Mouse (Mus musculus): ENCODE measurements around the gene Fam120a. TPM values are rescaled to one million over a fixed set of nuclear protein-coding genes. Genes with fewer than 3 reads are reported as not detected.

Fam120a gene
- polyA plus RNA-seq, 1 experiment from 2014 or later = 13.3 TPM

- no peaks in the 10 kb centered on the region for H3K27me3 ChIP-seq (ENCODE audit: insufficient read depth, low read length)
- 0 out of 2 replicates have a peak overlapping the region, but pooled peaks have one; percentile 11 for H3K9ac ChIP-seq (replicated peaks)
- H3K4me1 ChIP-seq (ENCODE audit: insufficient read depth) = peaks cover 14% of the 10 kb centered on the region
- peak; percentile 78 for TF ChIP-seq EP300 (IDR thresholded peaks at IDR 0.05; ENCODE audit: low read depth)
- TF ChIP-seq CTCF (IDR thresholded peaks at IDR 0.05; ENCODE audit: low read depth) = 0 out of 2 replicates have a peak, but pooled peaks have one; percentile 9
- DNase-seq (no peak), ATAC-seq (peak; percentile 89)
- 31% methylated on average over 4 of the region's 4 CpGs for WGBS (ENCODE audit: insufficient replicate concordance)
- no peak overlapping the region for H3K4me2 ChIP-seq (ENCODE audit: low read depth, low read length)
- H3K9me3 ChIP-seq (ENCODE audit: low read length) = no peaks in the 10 kb centered on the region
- H3K36me3 ChIP-seq (replicated peaks; ENCODE audit: insufficient read depth, low read length) = no peaks in the 10 kb centered on the region
- no peak overlapping the region for H3K4me3 ChIP-seq (ENCODE audit: low read depth, low read length)
- 0 out of 2 replicates have a peak overlapping the region, but pooled peaks have one; percentile 22 for H3K27ac ChIP-seq (ENCODE audit: low read depth)
Observed at GRCm38 (mm10) chr13:48845308-48845707, 122.5 kb downstream of the Fam120a start.

GRCm38 (mm10) chr13:48843530-48843929, 124.3 kb downstream of the Fam120a start:
- 81% methylated on average over 1 of the region's 1 CpGs for WGBS (ENCODE audit: insufficient replicate concordance)
- no peak for ATAC-seq

GRCm38 (mm10) chr13:48841905-48842592, 125.8 kb downstream of the Fam120a start:
- WGBS (ENCODE audit: insufficient replicate concordance) = 49% methylated on average over 5 of the region's 5 CpGs
- no peak overlapping the region for H3K4me2 ChIP-seq (ENCODE audit: low read depth, low read length)
- H3K4me3 ChIP-seq (ENCODE audit: low read depth, low read length) = no peak overlapping the region
- H3K4me1 ChIP-seq (ENCODE audit: insufficient read depth) = peaks cover 14% of the 10 kb centered on the region
- H3K27me3 ChIP-seq (ENCODE audit: insufficient read depth, low read length) = no peaks in the 10 kb centered on the region
- TF ChIP-seq EP300 (IDR thresholded peaks at IDR 0.05; ENCODE audit: low read depth) = no peak
- TF ChIP-seq CTCF (IDR thresholded peaks at IDR 0.05; ENCODE audit: low read depth) = no peak
- no peak overlapping the region for H3K9ac ChIP-seq (replicated peaks)
- DNase-seq = no peak
- no peaks in the 10 kb centered on the region for H3K36me3 ChIP-seq (replicated peaks; ENCODE audit: insufficient read depth, low read length)
- H3K27ac ChIP-seq (ENCODE audit: low read depth) = peak overlapping the region; percentile 11; the same call in 1 of the 2 replicates
- no peaks in the 10 kb centered on the region for H3K9me3 ChIP-seq (ENCODE audit: low read length)
- ATAC-seq = peak; percentile 31

More at GRCm38 (mm10) chr13:48843530-48843929, 124.3 kb downstream of the Fam120a start:
- H3K9ac ChIP-seq (replicated peaks) = no peak overlapping the region
- no peaks in the 10 kb centered on the region for H3K27me3 ChIP-seq (ENCODE audit: insufficient read depth, low read length)
- no peak for DNase-seq
- no peak overlapping the region for H3K4me3 ChIP-seq (ENCODE audit: low read depth, low read length)
- H3K36me3 ChIP-seq (replicated peaks; ENCODE audit: insufficient read depth, low read length) = no peaks in the 10 kb centered on the region
- peaks cover 14% of the 10 kb centered on the region for H3K4me1 ChIP-seq (ENCODE audit: insufficient read depth)
- no peak overlapping the region for H3K4me2 ChIP-seq (ENCODE audit: low read depth, low read length)
- TF ChIP-seq CTCF (IDR thresholded peaks at IDR 0.05; ENCODE audit: low read depth) = no peak
- TF ChIP-seq EP300 (IDR thresholded peaks at IDR 0.05; ENCODE audit: low read depth) = no peak
- H3K9me3 ChIP-seq (ENCODE audit: low read length) = no peaks in the 10 kb centered on the region
- no peak overlapping the region for H3K27ac ChIP-seq (ENCODE audit: low read depth)

- TF ChIP-seq EP300 (IDR thresholded peaks at IDR 0.05; ENCODE audit: low read depth) = no peak
- no peak for TF ChIP-seq CTCF (IDR thresholded peaks at IDR 0.05; ENCODE audit: low read depth)
- Histone ChIP-seq H3K4me2 (ENCODE audit: low read depth, low read length) (no peak overlapping the region), H3K9me3 (ENCODE audit: low read length) (no peaks in the 10 kb centered on the region), H3K4me1 (ENCODE audit: insufficient read depth) (peaks cover 8% of the 10 kb centered on the region), H3K27me3 (ENCODE audit: insufficient read depth, low read length) (no peaks in the 10 kb centered on the region), H3K36me3 (replicated peaks; ENCODE audit: insufficient read depth, low read length) (no peaks in the 10 kb centered on the region), H3K9ac (replicated peaks) (no peak overlapping the region), H3K4me3 (ENCODE audit: low read depth, low read length) (no peak overlapping the region), H3K27ac (ENCODE audit: low read depth) (no peak overlapping the region)
- 39% methylated on average over 2 of the region's 2 CpGs for WGBS (ENCODE audit: insufficient replicate concordance)
- no peak for DNase-seq
- ATAC-seq = no peak
Observed at GRCm38 (mm10) chr13:48838284-48838683, 129.5 kb downstream of the Fam120a start.

GRCm38 (mm10) chr13:48837537-48837936, 130.3 kb downstream of the Fam120a start:
- H3K9ac ChIP-seq (replicated peaks) = no peak overlapping the region
- H3K36me3 ChIP-seq (replicated peaks; ENCODE audit: insufficient read depth, low read length) = 0 out of 2 replicates have a peak, but pooled peaks cover 5% of the 10 kb centered on the region
- H3K27ac ChIP-seq (ENCODE audit: low read depth) = no peak overlapping the region
- no peak overlapping the region for H3K4me3 ChIP-seq (ENCODE audit: low read depth, low read length)
- H3K27me3 ChIP-seq (ENCODE audit: insufficient read depth, low read length) = no peaks in the 10 kb centered on the region
- DNase-seq (no peak), ATAC-seq (no peak)
- H3K4me1 ChIP-seq (ENCODE audit: insufficient read depth) = peaks cover 8% of the 10 kb centered on the region
- 86% methylated on average over 6 of the region's 6 CpGs for WGBS (ENCODE audit: insufficient replicate concordance)
- no peak overlapping the region for H3K4me2 ChIP-seq (ENCODE audit: low read depth, low read length)
- no peaks in the 10 kb centered on the region for H3K9me3 ChIP-seq (ENCODE audit: low read length)
- TF ChIP-seq CTCF (IDR thresholded peaks at IDR 0.05; ENCODE audit: low read depth) = no peak
- no peak for TF ChIP-seq EP300 (IDR thresholded peaks at IDR 0.05; ENCODE audit: low read depth)

- TF ChIP-seq EP300 (IDR thresholded peaks at IDR 0.05; ENCODE audit: low read depth) = no peak
- TF ChIP-seq CTCF (IDR thresholded peaks at IDR 0.05; ENCODE audit: low read depth) = no peak
- 82% methylated on average over 14 of the region's 14 CpGs for WGBS (ENCODE audit: insufficient replicate concordance)
- no peaks in the 10 kb centered on the region for H3K9me3 ChIP-seq (ENCODE audit: low read length)
- no peak overlapping the region for H3K4me2 ChIP-seq (ENCODE audit: low read depth, low read length)
- DNase-seq = no peak
- no peak overlapping the region for H3K4me3 ChIP-seq (ENCODE audit: low read depth, low read length)
- peaks cover 46% of the 10 kb centered on the region for H3K36me3 ChIP-seq (replicated peaks; ENCODE audit: insufficient read depth, low read length)
- no peak overlapping the region for H3K27ac ChIP-seq (ENCODE audit: low read depth)
- H3K27me3 ChIP-seq (ENCODE audit: insufficient read depth, low read length) = no peaks in the 10 kb centered on the region
- no peaks in the 10 kb centered on the region for H3K4me1 ChIP-seq (ENCODE audit: insufficient read depth)
- no peak for ATAC-seq
- no peak overlapping the region for H3K9ac ChIP-seq (replicated peaks)
Observed at GRCm38 (mm10) chr13:48830528-48831250, 137.1 kb downstream of the Fam120a start.
